Mouse (Mus musculus): ENCODE data around the gene Fbxo28. TPM values are rescaled to one million over a fixed set of nuclear protein-coding genes. Genes with fewer than 3 reads are reported as not detected.

The Fbxo28 gene
- polyA plus RNA-seq (2012; rRNA removed; ENCODE audit: low replicate concordance), result 11.9 and 13.6 TPM in 2 replicates

GRCm38 (mm10) chr1:182340821-182341781 lies at the start of gene Fbxo28:
Fbxo28 (minus strand) TSS chr1:182341629.

GRCm38 (mm10) chr1:182282091-182283075 lies 59.0 kb downstream of the Fbxo28 start, which contains the start of gene Degs1:
Degs1 (minus strand) TSS chr1:182282804.

Other genes starting within 250 kb of the Fbxo28 start
- gene Srp9, start 216.9 kb downstream of the Fbxo28 start, polyA plus RNA-seq (2012; rRNA removed; ENCODE audit: low replicate concordance), result 27.9 and 30.7 TPM in 2 replicates
- not detected in 2 replicates for gene Vmn1r1, start 177.1 kb downstream of the Fbxo28 start, polyA plus RNA-seq (2012; rRNA removed; ENCODE audit: low replicate concordance)
- 45.4 and 107 TPM in 2 replicates for gene Degs1, start 58.8 kb downstream of the Fbxo28 start, polyA plus RNA-seq (2012; rRNA removed; ENCODE audit: low replicate concordance)
- 24.5 and 28.1 TPM in 2 replicates for gene Trp53bp2, start 67.5 kb upstream of the Fbxo28 start, polyA plus RNA-seq (2012; rRNA removed; ENCODE audit: low replicate concordance)
- gene Capn2, start 176.0 kb upstream of the Fbxo28 start, polyA plus RNA-seq (2012; rRNA removed; ENCODE audit: low replicate concordance), result 46.5 and 52.8 TPM in 2 replicates
- 3.1 and 5.0 TPM in 2 replicates for gene Capn8, start 223.4 kb upstream of the Fbxo28 start, polyA plus RNA-seq (2012; rRNA removed; ENCODE audit: low replicate concordance)